Mouse (Mus musculus): Measurements from ENCODE around the gene Gm11992.

- no peak for TF ChIP-seq POLR2A (IDR thresholded peaks at IDR 0.05; ENCODE audit: borderline replicate concordance, insufficient read depth, low read length)
- no peak for TF ChIP-seq CTCF (IDR thresholded peaks at IDR 0.05; ENCODE audit: borderline replicate concordance, insufficient read depth, low read depth, low read length)
Measured at GRCm38 (mm10) chr11:9020207-9020606, 28.2 kb upstream of the Gm11992 start.

All from cerebellum, adult 2 months (tissue).